Mouse (Mus musculus) brain, embryonic 14.5 days (tissue): ENCODE measurements around the gene Saa2. TPM values are rescaled to one million over a fixed set of nuclear protein-coding genes. Genes with fewer than 3 reads are reported as not detected.
A peak's percentile ranks its signal among the peaks of the same experiment; 100 is the strongest.

Experiments
- DNase-seq: peaks from one replicate; pipeline ENCODE4 v3.0.0-alpha.2; 2011; ENCODE audit warnings: low read depth
- CTCF ChIP-seq: fragments of 200-500 bp; IDR thresholded peaks from 2 replicates; pipeline ENCODE4 v1.5.1; 2012; ENCODE audit warnings: inconsistent platforms, mild to moderate bottlenecking, moderate library complexity, borderline replicate concordance; ENCODE audit not compliant: insufficient read depth, insufficient read length; ENCODE audit errors: extremely low read depth
- POLR2A ChIP-seq: fragments of 200-500 bp; IDR thresholded peaks from 2 replicates; pipeline ENCODE4 v1.6.1; 2012; ENCODE audit warnings: mild to moderate bottlenecking, inconsistent platforms, borderline replicate concordance; ENCODE audit not compliant: poor library complexity, insufficient read depth, insufficient read length, severe bottlenecking; ENCODE audit errors: extremely low read depth
- polyA plus RNA-seq: library from polyadenylated mRNA; depleted of rRNA; stranded (reverse); fragments of >200 nt; gene quantifications from 2 replicates; pipeline ENCODE4 v1.2.3, GENCODE M21; 2012; rRNA removed

Saa2 gene
- not detected in 2 replicates for polyA plus RNA-seq

- no peak for TF ChIP-seq POLR2A
- no peak for DNase-seq
Measured at GRCm38 (mm10) chr7:46751490-46751889, at the start of gene Saa2. TSS of gene Saa2 (plus strand) at chr7:46751790.

GRCm38 (mm10) chr7:46710390-46710844 lies 41.2 kb upstream of the Saa2 start, which contains the start of gene Saal1:
TSS of gene Saal1 (minus strand) at chr7:46710680.
- peak; percentile 98 for TF ChIP-seq CTCF
- peak; percentile 11; the same call in 1 of the 2 replicates for TF ChIP-seq POLR2A
- peak; percentile 96 for DNase-seq

DNA sequence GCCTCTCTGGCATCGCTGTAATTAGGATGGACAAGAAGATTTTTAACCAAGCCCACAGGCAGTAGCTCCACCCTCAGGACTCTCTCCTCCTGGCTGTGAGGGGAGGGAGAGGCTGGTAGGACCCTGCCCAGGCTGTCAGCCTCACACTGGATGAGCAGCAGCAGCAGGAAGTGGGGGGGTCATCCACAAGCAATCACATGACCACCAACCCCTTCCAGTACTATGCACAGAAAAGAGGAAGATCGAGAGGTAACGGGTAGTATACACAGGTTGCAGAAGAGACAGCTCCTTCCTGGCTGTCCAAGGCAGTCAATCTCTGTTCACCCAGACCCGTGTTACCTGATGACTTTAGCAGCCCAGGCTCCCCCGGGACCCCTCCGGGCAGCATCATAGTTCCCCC lies 39.3 kb upstream of the Saa2 start:
- no peak for DNase-seq
- TF ChIP-seq CTCF = no peak

- DNase-seq = peak; percentile 43
- TF ChIP-seq CTCF (peak; percentile 78), POLR2A (no peak)
Measured at GRCm38 (mm10) chr7:46714518-46714917, 37.1 kb upstream of the Saa2 start.

GRCm38 (mm10) chr7:46715600-46715999 lies 36.0 kb upstream of the Saa2 start, which contains the start of gene Saa3:
TSS of gene Saa3 (minus strand) at chr7:46715700.
- DNase-seq = no peak
- TF ChIP-seq POLR2A (no peak), CTCF (no peak)

- peak; percentile 12 for DNase-seq
- TF ChIP-seq CTCF (no peak), POLR2A (no peak)
Measured at GRCm38 (mm10) chr7:46716897-46717296, 34.7 kb upstream of the Saa2 start.

DNA sequence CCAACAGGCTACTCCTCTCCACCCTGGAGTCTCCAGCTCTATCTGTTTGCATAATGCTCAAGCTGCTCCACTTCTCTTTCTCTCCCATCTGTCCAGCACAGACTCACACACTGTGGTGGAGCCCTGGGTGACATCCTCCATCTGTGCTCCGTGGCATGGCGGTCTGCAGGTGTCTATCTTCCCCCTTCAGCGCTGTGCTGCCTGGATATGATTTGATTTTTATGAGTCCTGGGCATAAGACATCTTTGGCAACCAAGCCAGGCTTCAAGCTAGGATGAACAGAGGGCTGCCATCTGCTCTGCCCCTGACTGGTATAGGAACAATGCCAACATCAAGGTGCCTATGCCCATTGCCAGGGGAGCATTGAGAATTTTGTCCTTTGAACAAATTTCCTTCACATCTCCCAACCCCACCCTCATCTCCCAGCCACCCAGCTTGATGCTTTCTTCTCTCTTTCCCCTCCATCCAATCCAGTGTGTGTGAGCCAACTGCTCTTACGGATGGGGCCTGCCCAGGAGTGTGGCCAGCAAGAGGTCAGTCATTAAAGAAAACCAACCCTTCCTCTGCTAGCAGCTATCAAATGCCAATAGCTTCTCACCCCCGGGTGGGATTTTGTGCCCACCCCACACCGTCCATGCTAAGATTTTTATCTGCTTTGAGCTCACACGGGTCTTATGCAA lies 32.9 kb upstream of the Saa2 start:
- DNase-seq = peak; percentile 76
- no peak for TF ChIP-seq CTCF
- TF ChIP-seq POLR2A = no peak

DNA sequence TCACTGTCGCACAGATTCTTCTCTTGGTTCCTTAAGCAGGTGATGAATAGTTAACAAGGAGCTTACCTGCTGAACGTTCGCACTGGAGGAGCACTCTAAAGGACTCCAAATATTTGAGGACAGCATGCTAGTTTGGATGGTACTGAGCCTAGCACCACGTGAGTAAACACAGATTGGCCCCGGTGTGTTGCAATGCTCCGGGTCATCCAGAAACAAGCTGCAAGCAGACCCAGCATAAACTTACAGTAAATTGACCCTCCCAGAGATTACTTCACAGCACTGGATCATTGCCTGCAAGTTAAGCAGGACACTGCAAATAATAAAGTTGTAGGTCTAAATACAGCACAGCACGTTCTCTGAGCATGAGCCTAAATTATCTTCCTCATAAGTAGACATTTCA lies 32.1 kb upstream of the Saa2 start:
- DNase-seq = no peak
- TF ChIP-seq CTCF (no peak), POLR2A (no peak)

GRCm38 (mm10) chr7:46720460-46720859 lies 31.1 kb upstream of the Saa2 start:
- DNase-seq = peak; percentile 66
- TF ChIP-seq CTCF (no peak), POLR2A (no peak)

- TF ChIP-seq CTCF = no peak
Measured at GRCm38 (mm10) chr7:46723354-46723753, 28.2 kb upstream of the Saa2 start.

DNA sequence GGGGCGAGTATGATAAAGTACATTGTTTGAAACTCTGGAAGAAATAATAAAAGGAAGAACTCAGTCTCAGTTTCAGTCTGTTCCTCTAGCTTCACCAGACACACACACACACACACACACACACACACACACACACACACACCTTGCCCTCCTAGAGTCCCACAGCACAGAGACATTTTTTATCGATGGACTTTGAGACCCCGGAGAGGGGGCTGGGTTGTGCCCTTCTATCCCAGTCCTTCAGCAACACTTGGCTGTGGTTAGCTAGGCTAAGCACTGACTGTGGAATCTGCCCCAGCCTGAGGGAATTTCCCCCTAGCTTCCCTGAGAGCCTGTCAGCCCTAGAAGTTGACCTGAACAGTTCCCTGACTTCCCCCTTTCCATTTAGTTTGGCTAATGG lies 27.7 kb upstream of the Saa2 start:
- no peak for TF ChIP-seq POLR2A
- DNase-seq = no peak

More at GRCm38 (mm10) chr7:46723354-46723753, 28.2 kb upstream of the Saa2 start:
- DNase-seq = no peak

DNA sequence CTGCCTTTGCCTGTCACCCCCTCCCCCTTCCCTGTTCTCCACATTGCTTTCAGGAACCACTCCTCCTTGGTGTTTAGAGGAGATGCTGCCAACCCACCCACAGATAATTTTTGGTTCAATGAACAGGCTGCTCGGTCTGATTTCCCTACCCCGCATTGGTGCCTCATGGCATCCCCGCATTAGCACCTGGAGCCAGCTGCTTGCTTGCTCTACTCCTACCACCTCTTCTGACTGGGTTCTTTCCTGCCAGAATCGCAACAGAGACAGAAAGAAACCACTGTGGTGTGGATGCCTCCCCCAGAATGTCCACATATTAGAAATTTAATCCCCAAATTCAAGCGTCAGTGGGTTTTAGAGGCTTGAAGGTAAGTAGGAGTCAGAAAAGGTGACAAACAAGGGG lies 27.2 kb upstream of the Saa2 start:
- no peak for DNase-seq
- TF ChIP-seq POLR2A (no peak), CTCF (no peak)
